Mouse (Mus musculus): ENCODE measurements around the gene Ypel3. TPM values are rescaled to one million over a fixed set of nuclear protein-coding genes. Genes with fewer than 3 reads are reported as not detected.

Ypel3 gene
- total RNA-seq, 1 experiment from 2014 or later, result 42.7 TPM

DNA sequence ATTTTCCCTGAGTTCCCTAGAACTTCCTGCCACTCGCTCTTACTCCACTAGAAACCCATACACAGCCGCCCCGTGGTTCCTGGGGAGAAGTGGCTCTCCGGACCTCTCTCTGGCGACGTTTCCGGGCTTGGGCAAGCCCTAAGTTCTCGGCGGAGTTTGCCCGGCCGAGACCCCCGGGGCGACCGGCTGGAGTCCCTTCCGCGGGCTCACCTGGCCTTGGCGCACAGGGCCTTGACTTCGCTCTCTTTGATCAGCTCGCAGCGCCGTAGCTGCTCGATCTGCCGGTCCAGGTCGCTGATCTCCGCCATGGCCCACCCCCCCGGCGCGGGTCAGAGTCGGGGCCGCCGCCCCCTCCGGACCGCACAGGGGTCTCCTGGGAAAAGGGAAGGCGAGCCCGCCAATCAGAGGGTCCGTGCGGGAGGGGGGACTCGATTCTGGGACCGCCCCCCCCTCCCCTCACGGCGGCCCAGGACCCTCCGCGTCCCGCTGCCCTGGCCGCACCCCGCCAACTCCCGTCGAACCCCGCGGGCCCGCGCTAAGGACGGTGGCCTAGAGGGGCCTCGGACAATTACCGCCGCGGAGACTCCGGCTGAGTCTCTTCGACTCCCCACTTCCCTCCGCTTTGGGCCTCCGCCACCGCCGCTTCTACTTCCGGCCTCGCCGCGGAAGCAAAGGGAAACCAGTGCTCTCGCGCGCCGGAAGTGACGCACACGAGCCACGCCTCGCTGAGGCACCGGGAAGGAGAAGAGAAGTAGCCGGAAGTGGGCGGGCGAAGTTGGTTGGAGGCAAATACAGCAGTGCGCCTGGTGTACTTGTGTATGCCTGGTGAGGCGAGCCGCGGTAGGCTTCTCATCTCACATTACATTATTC, 15.3 kb downstream of the Ypel3 start, which contains the start of gene Ppp4c:
TSS of gene Ppp4c (minus strand) at position 646 of the 870 bp plus-strand sequence.
- peak; percentile 91 for ATAC-seq (replicated peaks; ENCODE audit: low read depth, poor library complexity, severe bottlenecking)

DNA sequence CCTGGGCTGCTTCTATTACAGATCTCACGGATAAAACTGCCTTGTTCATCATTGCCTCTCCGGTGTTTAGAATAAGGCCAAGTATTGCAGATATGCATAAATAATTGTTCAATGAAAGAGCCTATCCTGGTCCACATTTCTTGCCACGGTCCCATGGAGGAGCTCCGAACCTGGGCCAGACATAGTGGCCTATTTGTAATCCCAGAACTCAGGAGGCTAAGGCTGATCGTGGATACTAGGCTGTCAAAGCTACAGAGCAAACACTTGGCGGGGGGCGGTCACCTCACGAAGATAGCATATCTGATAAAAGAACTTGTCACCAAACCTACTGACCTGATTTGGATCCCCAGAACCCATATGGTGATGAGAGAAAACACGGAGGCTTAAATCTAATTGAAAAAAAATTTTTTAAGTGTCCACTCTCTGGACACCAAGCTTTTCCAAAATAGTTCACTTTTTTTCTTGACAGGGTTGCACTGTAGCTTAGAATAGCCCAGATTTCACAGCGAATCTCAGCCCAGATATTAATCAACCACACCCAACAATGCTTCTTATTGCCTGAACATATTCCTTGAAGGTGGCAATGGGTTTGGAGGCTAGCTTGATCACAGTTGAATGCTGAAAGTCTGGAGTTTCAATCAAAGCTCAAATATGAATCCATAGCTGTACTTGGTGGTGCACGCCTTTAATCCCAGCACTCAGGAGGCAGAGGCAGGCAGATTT, 16.1 kb downstream of the Ypel3 start:
- ATAC-seq (replicated peaks; ENCODE audit: low read depth, poor library complexity, severe bottlenecking), result no peak

DNA sequence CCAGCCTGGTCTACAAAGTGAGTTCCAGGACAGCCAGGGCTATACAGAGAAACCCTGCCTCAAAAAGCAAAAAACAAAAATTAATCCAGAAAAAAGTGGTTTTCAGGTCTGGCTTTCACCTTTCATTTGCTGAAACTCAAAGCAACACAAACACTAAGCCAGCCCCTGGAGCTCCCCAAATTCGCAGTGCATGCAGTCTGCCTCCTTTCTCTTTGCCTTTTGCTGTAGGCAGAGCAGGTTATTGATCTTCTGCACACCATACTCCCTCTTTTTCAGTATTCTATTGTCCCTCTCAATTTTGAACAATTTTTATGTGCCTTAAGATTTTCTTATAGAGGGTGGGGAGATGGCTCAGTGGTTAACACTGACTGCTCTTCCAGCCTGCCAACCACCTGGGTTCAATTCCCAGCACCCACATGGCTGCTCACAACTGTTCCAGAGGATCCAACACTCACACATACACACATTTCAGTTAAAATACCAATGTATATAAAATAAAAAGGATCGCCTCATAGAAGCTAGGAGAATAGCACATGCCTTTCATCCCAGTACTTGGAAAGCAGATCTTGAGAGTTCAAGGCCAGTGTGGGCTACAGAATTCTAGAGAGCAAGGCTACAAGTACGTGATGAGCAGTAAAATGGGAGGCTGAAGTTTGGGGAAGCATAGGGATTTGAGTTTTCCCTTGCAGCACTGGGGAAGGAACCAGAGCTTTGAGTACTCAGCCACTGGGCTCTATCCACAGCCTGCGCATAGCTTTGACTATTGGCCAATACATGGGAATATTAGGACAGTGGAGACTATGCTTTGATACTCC, 16.9 kb downstream of the Ypel3 start:
- no peak for ATAC-seq (replicated peaks; ENCODE audit: low read depth, poor library complexity, severe bottlenecking)

DNA sequence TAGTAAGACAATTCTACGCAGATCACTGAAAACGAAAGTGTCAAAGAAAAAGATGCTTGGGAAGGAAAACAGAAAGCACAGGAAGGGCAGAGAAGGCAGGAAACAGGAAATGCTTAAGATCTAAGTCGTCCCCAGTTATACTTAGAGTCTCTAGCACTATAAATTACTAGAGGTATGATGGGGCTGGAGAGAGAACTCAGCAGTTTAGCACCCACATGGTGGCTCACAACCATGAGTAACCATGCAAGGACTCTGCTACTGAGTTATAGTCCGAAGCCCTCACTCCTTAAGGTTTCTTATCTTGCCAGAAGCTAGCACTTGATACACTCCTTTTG, 17.5 kb downstream of the Ypel3 start:
- ATAC-seq (replicated peaks; ENCODE audit: low read depth, poor library complexity, severe bottlenecking), result no peak

DNA sequence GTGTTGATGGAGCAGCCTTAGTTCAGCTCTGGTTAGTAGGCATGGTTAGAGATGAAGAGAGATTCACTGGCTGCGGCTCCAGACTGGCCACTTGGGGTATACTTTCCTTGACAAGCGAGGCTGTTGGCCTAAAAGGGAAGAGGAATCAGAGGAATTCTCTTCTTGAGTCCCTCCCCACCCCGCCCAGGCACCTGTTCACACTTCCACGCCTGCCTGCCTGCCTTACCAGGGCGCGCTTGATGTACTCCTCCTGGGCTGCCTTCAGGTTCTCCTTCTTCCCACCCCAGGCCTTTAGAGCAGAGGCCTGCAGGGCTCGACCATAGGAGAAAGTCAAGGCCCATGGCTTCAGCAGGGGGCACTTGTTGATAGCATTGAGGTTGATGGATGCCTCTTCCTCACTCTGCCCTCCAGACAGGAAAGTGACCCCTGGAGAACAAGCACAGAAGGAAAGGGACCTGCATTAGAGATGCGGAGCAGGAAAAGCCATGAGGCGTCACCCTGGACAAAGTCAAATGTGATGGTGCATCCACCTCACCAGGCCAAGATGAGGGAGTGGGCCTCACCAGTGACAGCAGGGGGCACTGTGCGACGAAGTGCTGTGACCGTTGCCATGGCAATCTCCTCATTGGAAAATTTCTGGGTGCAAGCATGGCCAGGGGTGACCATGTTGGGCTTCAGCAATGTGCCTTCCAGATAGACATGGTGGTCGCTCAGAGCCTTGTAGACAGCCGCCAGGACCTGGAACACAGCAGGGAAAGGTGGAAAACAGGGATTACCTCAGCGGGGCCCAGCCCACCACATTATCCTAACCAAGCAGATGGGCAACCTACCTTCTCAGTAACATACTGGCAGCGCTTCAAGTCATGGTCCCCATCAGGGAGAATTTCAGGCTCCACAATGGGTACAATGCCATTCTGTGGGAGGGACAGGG, 18.9 kb downstream of the Ypel3 start:
- no peak for ATAC-seq (replicated peaks; ENCODE audit: low read depth, poor library complexity, severe bottlenecking)

DNA sequence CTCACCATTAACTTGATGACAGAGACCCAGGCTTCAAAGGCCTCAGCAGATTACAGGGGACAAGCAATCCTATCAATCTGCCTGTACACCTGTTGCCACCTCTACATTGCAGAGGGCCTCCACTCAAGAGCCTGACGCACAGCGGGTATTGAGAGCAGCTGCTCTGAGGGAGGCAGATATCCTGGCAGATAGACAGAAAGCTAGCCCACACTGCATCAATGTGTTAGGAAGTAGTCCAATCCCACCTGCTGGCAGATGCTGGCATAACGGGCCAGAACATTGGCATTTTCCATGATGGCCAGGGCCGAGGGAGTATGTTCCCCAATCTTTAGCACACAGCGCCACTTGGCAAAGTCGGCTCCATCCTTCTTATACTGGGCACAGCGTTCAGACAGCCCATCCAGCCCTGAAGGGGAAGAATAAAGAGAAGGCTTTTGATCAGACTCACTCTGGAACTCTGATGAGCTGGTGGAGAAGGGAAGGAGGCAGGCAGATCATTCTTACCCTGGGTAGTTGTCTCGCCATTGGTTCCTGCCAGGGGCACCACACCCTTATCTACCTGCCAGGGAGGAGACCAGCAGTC, 19.7 kb downstream of the Ypel3 start:
- ATAC-seq (replicated peaks; ENCODE audit: low read depth, poor library complexity, severe bottlenecking), result no peak

DNA sequence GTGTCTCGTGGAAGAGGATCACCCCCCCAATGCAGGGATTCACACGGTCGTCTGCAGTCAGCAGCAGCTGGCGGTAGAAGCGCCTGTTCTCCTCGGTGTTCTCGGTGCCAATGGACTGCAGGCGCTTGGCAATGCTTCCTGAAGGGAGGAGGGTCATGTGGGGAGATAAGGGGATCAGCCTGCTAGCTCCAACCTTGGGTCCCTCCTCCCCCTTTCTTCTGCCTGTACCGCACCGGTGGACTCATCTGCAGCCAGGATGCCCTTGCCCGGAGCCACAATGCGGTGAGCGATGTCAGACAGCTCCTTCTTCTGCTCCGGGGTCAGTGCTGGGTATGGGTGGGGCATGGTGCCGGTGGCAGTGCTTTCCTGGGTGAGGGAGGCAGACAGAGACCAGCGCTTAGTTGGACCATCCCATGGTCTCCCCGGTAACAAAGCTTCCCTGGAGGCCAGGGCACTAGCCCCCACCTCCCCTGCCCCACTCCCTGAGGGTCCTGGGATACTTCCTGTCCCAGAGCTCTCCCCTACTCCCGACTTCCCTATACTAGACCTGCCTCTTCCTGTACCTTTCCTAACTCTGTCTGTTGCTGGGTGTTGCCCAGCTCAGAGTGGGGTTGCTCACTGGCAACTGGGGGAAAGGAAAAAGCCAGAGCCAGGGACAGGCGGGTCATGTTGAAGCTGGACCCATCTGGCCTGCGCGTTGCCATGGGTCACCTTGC, 20.8 kb downstream of the Ypel3 start, which contains the start of gene Fam57b:
TSS of gene Fam57b (plus strand) at position 258 of the 716 bp plus-strand sequence.
- no peak for ATAC-seq (replicated peaks; ENCODE audit: low read depth, poor library complexity, severe bottlenecking)

DNA sequence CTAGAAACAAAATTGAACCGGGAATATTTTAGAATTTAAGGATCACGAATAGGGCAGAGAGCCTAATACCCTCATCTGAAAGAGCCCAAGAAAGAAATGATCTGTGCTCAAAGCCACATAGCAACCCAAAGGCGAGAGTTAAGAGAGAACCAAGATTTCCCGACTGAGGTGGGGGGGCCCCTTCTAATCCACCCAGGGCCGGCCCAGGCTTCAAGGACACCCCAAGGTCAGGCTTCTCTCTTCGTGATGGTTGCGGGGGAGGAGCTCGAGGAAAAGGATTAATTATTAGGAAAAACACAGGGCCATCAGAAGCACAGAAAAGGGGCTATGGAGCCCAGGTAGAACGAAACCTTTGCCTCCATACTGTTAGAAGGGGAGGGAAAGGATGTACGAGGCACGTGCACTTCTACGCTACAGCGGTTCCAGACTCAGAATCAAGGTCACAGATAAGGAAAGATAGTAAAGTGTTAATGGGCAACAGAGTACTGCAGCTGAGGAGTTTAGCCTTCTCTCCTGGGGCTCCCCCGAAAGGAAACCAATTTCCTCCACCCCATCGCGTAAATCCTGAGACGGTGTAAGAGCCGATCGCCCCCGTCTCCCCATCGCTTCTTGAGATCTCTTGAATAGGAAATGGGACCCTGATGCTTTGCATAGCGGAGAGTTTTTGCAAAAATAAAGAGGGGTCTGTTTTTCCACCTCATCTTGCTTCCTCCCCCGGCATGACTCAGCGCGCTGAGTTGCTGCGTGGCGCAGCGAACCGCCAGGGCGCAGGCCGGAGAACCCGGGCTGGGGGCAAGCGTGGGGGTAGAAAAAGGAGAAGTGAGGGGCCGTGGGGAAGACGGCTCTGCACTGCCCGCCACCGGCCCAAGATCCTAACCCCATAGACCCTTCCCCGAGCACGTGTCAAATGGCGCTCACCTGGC, 21.6 kb downstream of the Ypel3 start:
- peak; percentile 48 for ATAC-seq (replicated peaks; ENCODE audit: low read depth, poor library complexity, severe bottlenecking)

DNA sequence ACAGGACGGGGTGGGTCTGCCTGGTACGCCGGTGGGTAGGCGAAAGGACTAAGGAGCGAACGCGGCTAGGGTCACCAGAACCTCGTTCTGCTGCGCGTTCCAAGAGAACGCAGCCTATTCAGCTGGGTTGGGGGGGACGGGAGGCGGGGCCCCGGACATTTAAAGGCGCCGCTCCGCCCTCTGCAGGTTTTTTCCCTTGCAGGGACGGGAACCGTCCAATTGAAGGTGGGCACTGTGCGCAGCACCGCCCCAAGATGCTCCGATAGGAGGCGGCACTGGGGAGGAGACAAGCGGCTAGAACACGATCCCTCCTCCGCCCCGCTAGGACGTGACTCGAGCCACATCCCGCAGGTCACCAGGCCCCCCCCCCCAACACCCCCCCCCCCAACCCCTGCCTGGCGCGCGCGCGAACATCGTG, 22.3 kb downstream of the Ypel3 start:
- ATAC-seq (replicated peaks; ENCODE audit: low read depth, poor library complexity, severe bottlenecking), result peak; percentile 74

DNA sequence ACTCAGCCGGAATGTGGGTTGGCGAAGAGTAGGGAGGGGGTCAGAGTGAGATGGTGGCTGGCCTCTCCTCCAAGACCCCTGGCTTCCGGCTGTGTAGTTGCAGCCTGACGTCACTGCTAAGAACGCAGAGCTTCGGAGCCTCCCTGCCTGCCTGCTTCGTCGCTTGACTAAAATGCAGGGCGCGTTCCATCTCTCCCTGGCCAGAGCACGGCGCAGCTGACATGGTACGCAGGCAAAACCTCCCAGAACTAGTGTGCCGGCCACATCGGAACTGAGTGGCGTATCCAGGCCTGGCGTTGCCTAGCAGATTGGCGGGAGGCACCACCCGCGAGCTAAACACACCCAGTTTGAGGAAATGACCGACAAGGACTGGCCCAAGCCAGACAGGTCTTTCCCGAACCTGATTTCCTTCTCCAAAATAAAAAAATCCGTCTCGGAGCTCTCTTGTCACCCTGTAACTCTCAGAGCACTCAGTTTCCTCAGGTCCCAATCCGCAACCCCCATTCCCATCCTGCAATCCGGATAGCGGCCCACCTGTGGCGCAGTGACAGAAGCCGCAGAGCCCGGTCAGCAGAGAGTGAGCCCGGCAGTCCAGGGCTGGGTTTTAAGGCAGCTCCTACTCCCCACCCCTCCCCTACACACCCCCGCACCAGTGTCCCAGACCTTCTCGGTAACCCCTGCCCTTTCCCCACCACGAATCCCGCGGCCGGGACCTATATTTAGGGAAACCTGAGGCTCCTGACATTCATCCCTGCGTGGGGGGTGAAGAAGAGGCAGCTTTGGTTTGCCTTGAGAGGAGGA, 22.9 kb downstream of the Ypel3 start:
- ATAC-seq (replicated peaks; ENCODE audit: low read depth, poor library complexity, severe bottlenecking), result peak; percentile 58

DNA sequence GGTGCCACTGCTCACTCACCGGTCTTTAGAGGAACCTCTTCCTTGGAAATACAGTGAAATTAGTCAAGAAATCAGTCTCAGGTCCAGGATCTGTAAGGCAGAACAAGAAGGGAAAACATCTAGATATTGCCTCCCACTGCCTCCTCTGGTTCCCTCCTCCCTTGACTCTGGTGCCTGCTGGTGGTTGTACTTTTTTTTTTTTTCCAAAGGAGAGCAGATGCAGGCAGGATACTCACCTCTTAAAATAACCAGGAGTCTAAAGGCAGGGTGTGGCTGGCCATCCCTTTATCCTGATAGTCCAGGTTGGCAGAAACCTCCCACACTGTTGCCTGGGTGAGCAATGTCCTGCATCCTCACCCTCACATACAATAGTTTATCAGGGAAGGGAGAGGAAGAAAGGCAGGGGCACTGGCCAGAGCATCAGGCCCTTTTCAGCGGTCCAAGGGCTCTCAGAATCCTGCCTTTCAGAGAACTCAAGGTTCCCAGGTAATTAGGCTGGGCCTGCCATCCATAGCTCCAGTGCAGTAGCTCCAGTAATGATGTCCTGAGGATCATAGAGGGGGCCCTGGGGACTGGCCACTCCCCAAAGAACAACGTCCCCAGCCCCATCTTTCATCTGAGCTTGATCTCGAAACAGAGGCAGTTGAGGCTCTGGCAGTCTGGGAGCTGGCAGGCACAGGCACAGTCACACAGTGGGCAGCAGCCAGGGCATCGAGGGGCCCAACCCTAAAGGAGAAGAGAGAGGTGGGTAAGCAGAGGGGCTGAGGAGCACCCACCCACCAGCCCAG, 23.7 kb downstream of the Ypel3 start:
- no peak for ATAC-seq (replicated peaks; ENCODE audit: low read depth, poor library complexity, severe bottlenecking)

DNA sequence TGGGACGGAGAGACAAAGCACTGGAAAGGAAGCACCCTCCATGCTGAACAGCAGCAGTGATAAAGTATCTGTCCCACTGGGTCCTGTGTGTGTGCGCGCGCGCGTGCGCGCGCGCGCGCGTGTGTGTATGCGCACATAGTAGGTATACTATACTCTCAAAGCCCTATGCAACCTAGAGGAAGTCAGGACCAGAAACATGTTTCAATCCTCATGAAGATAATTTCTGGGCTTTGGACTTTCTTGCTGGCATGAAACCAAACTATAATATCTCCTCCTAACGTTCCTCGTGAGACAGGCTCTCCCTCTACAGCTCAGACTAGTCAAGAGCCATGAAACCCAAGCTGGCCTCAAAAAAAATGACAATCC, 24.3 kb downstream of the Ypel3 start:
- ATAC-seq (replicated peaks; ENCODE audit: low read depth, poor library complexity, severe bottlenecking), result no peak

DNA sequence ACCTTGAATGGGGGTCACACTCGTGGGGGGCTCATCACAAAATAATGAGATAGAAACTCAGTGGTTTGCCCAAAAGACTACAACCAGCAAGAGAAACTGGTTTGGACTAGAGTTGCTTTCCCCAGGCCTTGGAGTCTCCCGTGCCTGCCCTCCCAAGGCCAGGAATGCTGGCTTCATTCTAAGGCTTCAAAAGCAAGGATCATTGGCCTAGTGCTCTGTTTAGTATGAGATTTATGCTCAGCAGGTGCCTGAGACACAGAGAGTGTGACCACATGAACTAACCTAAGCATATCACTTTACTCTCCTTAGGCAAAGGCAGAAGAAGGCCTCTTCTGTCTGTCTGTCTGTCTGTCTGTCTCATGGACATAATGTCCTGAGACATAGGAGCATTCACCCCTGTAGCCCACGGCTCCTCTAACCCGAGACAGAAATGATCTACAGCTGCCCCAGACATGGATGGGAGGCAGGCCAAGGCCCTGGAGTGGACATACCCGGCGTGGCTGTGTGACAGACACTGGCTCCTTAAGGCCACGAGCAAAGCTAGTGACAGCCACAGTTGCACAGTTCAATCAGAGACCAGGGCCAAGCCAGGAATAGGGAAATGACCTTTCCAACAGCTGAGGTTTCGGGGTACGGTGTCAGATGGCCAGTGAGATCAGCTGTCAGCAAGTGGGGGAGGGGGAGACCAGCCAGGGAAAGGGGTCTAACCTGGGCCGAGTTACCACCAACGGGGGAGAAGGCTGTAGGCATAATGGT, 25.6 kb downstream of the Ypel3 start:
- ATAC-seq (replicated peaks; ENCODE audit: low read depth, poor library complexity, severe bottlenecking), result no peak

DNA sequence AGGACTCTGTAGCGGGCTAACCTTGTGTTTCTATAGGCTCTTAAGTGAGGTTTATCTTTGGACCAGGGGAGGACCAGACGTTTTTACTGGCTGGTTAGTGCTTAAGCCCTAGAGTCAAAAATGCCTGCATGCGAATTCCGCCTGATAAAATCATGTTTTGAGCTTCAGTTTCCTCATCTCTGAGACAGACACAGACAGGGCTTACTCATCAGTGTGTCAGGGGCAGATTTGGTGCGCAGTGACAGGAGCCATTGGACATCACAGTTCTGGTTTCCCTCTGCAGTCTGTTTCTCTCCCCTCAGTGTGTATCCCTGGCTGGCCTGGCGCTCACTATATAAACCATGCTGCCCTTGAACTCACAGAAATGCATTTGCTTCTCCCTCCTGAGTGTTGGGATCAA, 26.4 kb downstream of the Ypel3 start:
- no peak for ATAC-seq (replicated peaks; ENCODE audit: low read depth, poor library complexity, severe bottlenecking)

DNA sequence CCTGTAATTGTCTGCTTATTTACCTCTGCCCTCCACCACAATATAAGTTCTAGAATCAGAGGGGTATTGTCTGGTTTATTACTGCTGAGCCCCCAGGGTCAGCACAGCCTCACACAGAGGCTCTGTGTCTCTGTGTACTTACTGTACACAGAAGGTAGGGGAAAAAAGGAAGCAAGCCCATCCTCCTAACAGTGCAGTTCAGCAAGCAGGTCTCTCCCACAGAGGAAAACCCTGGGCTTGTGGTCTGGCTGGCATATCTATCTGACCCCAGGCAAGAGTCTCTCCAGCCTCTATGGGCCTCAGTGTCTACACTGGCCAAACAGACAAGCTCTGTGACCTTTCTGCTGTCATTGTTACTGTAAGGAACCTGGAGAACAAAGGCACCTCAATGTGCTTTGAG, 27.0 kb downstream of the Ypel3 start:
- ATAC-seq (replicated peaks; ENCODE audit: low read depth, poor library complexity, severe bottlenecking), result no peak; the same call in 1 of the 2 replicates

Data from common myeloid progenitor, adult 5-6 weeks (primary cell).